Mouse (Mus musculus): Measurements from ENCODE around the gene Hcfc1r1. TPM values are rescaled to one million over a fixed set of nuclear protein-coding genes. Genes with fewer than 3 reads are reported as not detected.

Gene Hcfc1r1
- 132 and 147 TPM in 2 replicates for polyA plus RNA-seq (2014; fragmentation: Nextera tagmentation; extraction: Ambion mirVana)

GRCm38 (mm10) chr17:23673424-23674073 lies at the start of gene Hcfc1r1, which contains the start of gene Thoc6:
Gene Hcfc1r1, plus strand, starts transcription at chr17:23673596.
Gene Thoc6, minus strand, starts transcription at chr17:23673882.
- H3K9me3 ChIP-seq (ENCODE audit: control insufficient read depth, low read length) = no peaks in the 10 kb centered on the region
- peaks cover 5% of the 10 kb centered on the region; the same call in 1 of the 2 replicates for H3K36me3 ChIP-seq (ENCODE audit: control insufficient read depth, insufficient read depth, low read length)
- H3K4me3 ChIP-seq (ENCODE audit: low read depth, low read length) = peak within 1 kb of the TSS; percentile 59
- peak within 1 kb of the TSS; percentile 56 for H3K4me2 ChIP-seq (ENCODE audit: low read depth, low read length)
- peak within 1 kb of the TSS; percentile 69 for H3K9ac ChIP-seq (replicated peaks; ENCODE audit: low read depth, low read length)
- peak within 1 kb of the TSS; percentile 89 for H3K27ac ChIP-seq (ENCODE audit: low read depth, low read length)
- under 1% methylated on average over 44 of the region's 45 CpGs for whole genome bisulfite sequencing
- peak; percentile 96 for ATAC-seq (ENCODE audit: low read depth)
- H3K4me1 ChIP-seq (ENCODE audit: control insufficient read depth, insufficient read depth, low read length) = peaks cover 10% of the 10 kb centered on the region; the same call in 1 of the 2 replicates
- H3K27me3 ChIP-seq (ENCODE audit: control insufficient read depth, insufficient read depth, low read length) = peaks cover 4% of the 10 kb centered on the region; the same call in 1 of the 2 replicates

- ATAC-seq (ENCODE audit: low read depth) = no peak
- no peak overlapping the region for H3K4me3 ChIP-seq (ENCODE audit: low read depth, low read length)
- WGBS = 37% methylated on average over 7 of the region's 7 CpGs
Observed at GRCm38 (mm10) chr17:23627813-23628212, 45.6 kb upstream of the Hcfc1r1 start.

GRCm38 (mm10) chr17:23630195-23631020 lies 43.0 kb upstream of the Hcfc1r1 start:
- peak; percentile 83 for ATAC-seq (ENCODE audit: low read depth)
- H3K4me3 ChIP-seq (ENCODE audit: low read depth, low read length) = no peak overlapping the region
- H3K36me3 ChIP-seq (ENCODE audit: control insufficient read depth, insufficient read depth, low read length) = no peaks in the 10 kb centered on the region
- H3K27ac ChIP-seq (ENCODE audit: low read depth, low read length) = no peak overlapping the region
- 19% methylated on average over 22 of the region's 22 CpGs for WGBS
- H3K4me1 ChIP-seq (ENCODE audit: control insufficient read depth, insufficient read depth, low read length) = 0 out of 2 replicates have a peak, but pooled peaks cover 2% of the 10 kb centered on the region
- peak overlapping the region; percentile 14; the same call in 1 of the 2 replicates for H3K4me2 ChIP-seq (ENCODE audit: low read depth, low read length)
- no peaks in the 10 kb centered on the region for H3K27me3 ChIP-seq (ENCODE audit: control insufficient read depth, insufficient read depth, low read length)
- H3K9me3 ChIP-seq (ENCODE audit: control insufficient read depth, low read length) = no peaks in the 10 kb centered on the region
- H3K9ac ChIP-seq (replicated peaks; ENCODE audit: low read depth, low read length) = 0 out of 2 replicates have a peak overlapping the region, but pooled peaks have one; percentile 11

More at GRCm38 (mm10) chr17:23627813-23628212, 45.6 kb upstream of the Hcfc1r1 start:
- no peaks in the 10 kb centered on the region for H3K27me3 ChIP-seq (ENCODE audit: control insufficient read depth, insufficient read depth, low read length)
- no peak overlapping the region for H3K4me2 ChIP-seq (ENCODE audit: low read depth, low read length)
- no peaks in the 10 kb centered on the region for H3K36me3 ChIP-seq (ENCODE audit: control insufficient read depth, insufficient read depth, low read length)
- H3K27ac ChIP-seq (ENCODE audit: low read depth, low read length) = no peak overlapping the region
- H3K9me3 ChIP-seq (ENCODE audit: control insufficient read depth, low read length) = no peaks in the 10 kb centered on the region
- 0 out of 2 replicates have a peak, but pooled peaks cover 2% of the 10 kb centered on the region for H3K4me1 ChIP-seq (ENCODE audit: control insufficient read depth, insufficient read depth, low read length)
- H3K9ac ChIP-seq (replicated peaks; ENCODE audit: low read depth, low read length) = no peak overlapping the region

- no peak overlapping the region for H3K4me3 ChIP-seq (ENCODE audit: low read depth, low read length)
- no peak overlapping the region for H3K9ac ChIP-seq (replicated peaks; ENCODE audit: low read depth, low read length)
- no peak overlapping the region for H3K4me2 ChIP-seq (ENCODE audit: low read depth, low read length)
- ATAC-seq (ENCODE audit: low read depth) = no peak
- H3K9me3 ChIP-seq (ENCODE audit: control insufficient read depth, low read length) = no peaks in the 10 kb centered on the region
- 0 out of 2 replicates have a peak, but pooled peaks cover 2% of the 10 kb centered on the region for H3K4me1 ChIP-seq (ENCODE audit: control insufficient read depth, insufficient read depth, low read length)
- no peaks in the 10 kb centered on the region for H3K27me3 ChIP-seq (ENCODE audit: control insufficient read depth, insufficient read depth, low read length)
- 90% methylated on average over 8 of the region's 8 CpGs for WGBS
- no peak overlapping the region for H3K27ac ChIP-seq (ENCODE audit: low read depth, low read length)
- no peaks in the 10 kb centered on the region for H3K36me3 ChIP-seq (ENCODE audit: control insufficient read depth, insufficient read depth, low read length)
Observed at GRCm38 (mm10) chr17:23631241-23631640, 42.2 kb upstream of the Hcfc1r1 start.

GRCm38 (mm10) chr17:23644613-23645495 lies 28.5 kb upstream of the Hcfc1r1 start, which contains the start of gene Mmp25:
Gene Mmp25, minus strand, starts transcription at chr17:23645277.
- Histone ChIP-seq H3K4me3 (ENCODE audit: low read depth, low read length) (peak within 1 kb of the TSS; percentile 32), H3K9me3 (ENCODE audit: control insufficient read depth, low read length) (no peaks in the 10 kb centered on the region), H3K9ac (replicated peaks; ENCODE audit: low read depth, low read length) (peak within 1 kb of the TSS; percentile 28), H3K36me3 (ENCODE audit: control insufficient read depth, insufficient read depth, low read length) (no peaks in the 10 kb centered on the region), H3K4me2 (ENCODE audit: low read depth, low read length) (peak within 1 kb of the TSS; percentile 70), H3K27me3 (ENCODE audit: control insufficient read depth, insufficient read depth, low read length) (peaks cover 15% of the 10 kb centered on the region), H3K27ac (ENCODE audit: low read depth, low read length) (no peak within 1 kb of the TSS), H3K4me1 (ENCODE audit: control insufficient read depth, insufficient read depth, low read length) (peaks cover 8% of the 10 kb centered on the region)
- WGBS = under 1% methylated on average over 58 of the region's 58 CpGs
- ATAC-seq (ENCODE audit: low read depth) = peak; percentile 28; the same call in 1 of the 2 replicates

- no peaks in the 10 kb centered on the region for H3K9me3 ChIP-seq (ENCODE audit: control insufficient read depth, low read length)
- WGBS = 34% methylated on average over 10 of the region's 10 CpGs
- no peak overlapping the region for H3K4me3 ChIP-seq (ENCODE audit: low read depth, low read length)
- H3K36me3 ChIP-seq (ENCODE audit: control insufficient read depth, insufficient read depth, low read length) = no peaks in the 10 kb centered on the region
- H3K4me2 ChIP-seq (ENCODE audit: low read depth, low read length) = no peak overlapping the region
- ATAC-seq (ENCODE audit: low read depth) = no peak
- H3K9ac ChIP-seq (replicated peaks; ENCODE audit: low read depth, low read length) = no peak overlapping the region
- H3K27me3 ChIP-seq (ENCODE audit: control insufficient read depth, insufficient read depth, low read length) = peaks cover 15% of the 10 kb centered on the region
- H3K4me1 ChIP-seq (ENCODE audit: control insufficient read depth, insufficient read depth, low read length) = peaks cover 8% of the 10 kb centered on the region
- H3K27ac ChIP-seq (ENCODE audit: low read depth, low read length) = no peak overlapping the region
Observed at GRCm38 (mm10) chr17:23645894-23646293, 27.5 kb upstream of the Hcfc1r1 start.

- Histone ChIP-seq H3K27me3 (ENCODE audit: control insufficient read depth, insufficient read depth, low read length) (no peaks in the 10 kb centered on the region), H3K9ac (replicated peaks; ENCODE audit: low read depth, low read length) (no peak overlapping the region), H3K4me1 (ENCODE audit: control insufficient read depth, insufficient read depth, low read length) (no peaks in the 10 kb centered on the region), H3K4me3 (ENCODE audit: low read depth, low read length) (no peak overlapping the region), H3K9me3 (ENCODE audit: control insufficient read depth, low read length) (no peaks in the 10 kb centered on the region), H3K27ac (ENCODE audit: low read depth, low read length) (no peak overlapping the region), H3K4me2 (ENCODE audit: low read depth, low read length) (no peak overlapping the region), H3K36me3 (ENCODE audit: control insufficient read depth, insufficient read depth, low read length) (no peaks in the 10 kb centered on the region)
- 84% methylated on average over 6 of the region's 6 CpGs for WGBS
- ATAC-seq (ENCODE audit: low read depth) = no peak
Observed at GRCm38 (mm10) chr17:23651363-23651762, 22.0 kb upstream of the Hcfc1r1 start.

GRCm38 (mm10) chr17:23653324-23653723 lies 20.1 kb upstream of the Hcfc1r1 start:
- H3K36me3 ChIP-seq (ENCODE audit: control insufficient read depth, insufficient read depth, low read length) = no peaks in the 10 kb centered on the region
- no peaks in the 10 kb centered on the region for H3K27me3 ChIP-seq (ENCODE audit: control insufficient read depth, insufficient read depth, low read length)
- H3K4me1 ChIP-seq (ENCODE audit: control insufficient read depth, insufficient read depth, low read length) = no peaks in the 10 kb centered on the region
- H3K4me2 ChIP-seq (ENCODE audit: low read depth, low read length) = no peak overlapping the region
- H3K9me3 ChIP-seq (ENCODE audit: control insufficient read depth, low read length) = no peaks in the 10 kb centered on the region
- no peak overlapping the region for H3K9ac ChIP-seq (replicated peaks; ENCODE audit: low read depth, low read length)
- no peak for ATAC-seq (ENCODE audit: low read depth)
- no peak overlapping the region for H3K27ac ChIP-seq (ENCODE audit: low read depth, low read length)
- H3K4me3 ChIP-seq (ENCODE audit: low read depth, low read length) = no peak overlapping the region
- WGBS = 89% methylated on average over 1 of the region's 2 CpGs

Measured in neural tube, embryonic 14.5 days (tissue).